Mouse (Mus musculus) left cerebral cortex, postnatal 36 days (tissue): ENCODE data around the gene Olfr1495. TPM values are rescaled to one million over a fixed set of nuclear protein-coding genes. Genes with fewer than 3 reads are reported as not detected.
"Not testable (repeated sequence)": the region's sequence is repeated elsewhere in the genome, so short reads cannot be mapped to it uniquely, and the experiment has no call there.

Experiments used
- DNase-seq, 2 experiments: peaks; one replicate each; pipeline ENCODE4 v3.0.0; 2021 to 2022; ENCODE audit warnings: low spot score in 2 of 2, mixed read lengths in 1 of 2
- intact Hi-C: fragments of 180-260 bp; cut with DNase I; formaldehyde crosslinking; loops from one replicate; pipeline ENCODE4 v1.15.1; 2025
- total RNA-seq, 2 experiments: library from RNA; stranded (reverse); gene quantifications; 2 replicates each; pipeline ENCODE4 v1.2.3; 2021

The Olfr1495 gene
- total RNA-seq = not detected

- intact Hi-C loops = no loop called here
- DNase-seq = no peak
These were observed at the start of gene Olfr1495 for GRCm38 (mm10) chr19:13764306-13764705. TSS of gene Olfr1495 (plus strand) at chr19:13764606.

GRCm38 (mm10) chr19:13722978-13723377 lies 41.4 kb upstream of the Olfr1495 start, which contains the start of gene Olfr1493-ps1:
TSS of gene Olfr1493-ps1 (plus strand) at chr19:13723278.
- intact Hi-C loops = no loop called here

DNA sequence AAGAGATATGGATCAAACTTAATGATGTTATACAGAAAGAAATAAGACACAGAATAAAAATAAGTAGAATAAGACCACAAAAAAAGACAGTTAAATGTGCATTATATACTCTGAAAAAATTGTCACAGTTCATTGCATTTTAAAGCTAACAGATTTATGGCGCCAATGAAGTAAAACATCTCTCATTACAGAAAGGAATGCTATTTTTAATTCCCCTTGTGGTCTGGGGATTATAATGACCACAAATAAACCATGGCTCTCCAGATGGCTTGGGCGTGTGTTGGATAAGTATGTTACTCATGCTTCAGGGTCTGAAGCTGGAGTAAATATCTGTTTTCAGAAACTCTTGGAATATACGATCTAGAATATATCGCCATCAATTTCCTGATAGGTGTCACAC lies 25.0 kb upstream of the Olfr1495 start, which contains the start of gene Olfr1494:
Gene Olfr1494, plus strand, starts transcription at position 301 of the 400 bp plus-strand sequence.
- DNase-seq = no peak
- intact Hi-C loops = no loop called here

More at GRCm38 (mm10) chr19:13722978-13723377, 41.4 kb upstream of the Olfr1495 start, which contains the start of gene Olfr1493-ps1:
- DNase-seq = no peak

DNA sequence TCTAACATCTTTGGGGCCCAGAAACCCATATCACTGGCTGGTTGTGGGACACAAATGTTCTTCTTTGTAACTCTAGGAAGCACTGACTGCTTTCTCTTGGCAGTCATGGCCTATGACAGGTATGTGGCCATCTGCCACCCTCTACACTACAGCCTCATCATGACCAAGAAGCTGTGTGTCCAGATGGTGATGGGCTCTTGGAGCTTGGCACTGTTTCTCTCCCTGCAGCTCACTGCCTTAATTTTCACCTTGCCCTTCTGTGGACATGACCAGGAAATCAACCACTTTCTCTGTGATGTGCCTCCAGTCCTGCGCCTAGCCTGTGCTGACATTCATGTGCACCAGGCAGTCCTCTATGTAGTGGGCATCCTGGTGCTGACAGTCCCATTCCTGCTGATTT lies 15.0 kb upstream of the Olfr1495 start:
- intact Hi-C loops = no loop called here
- DNase-seq = no peak

DNA sequence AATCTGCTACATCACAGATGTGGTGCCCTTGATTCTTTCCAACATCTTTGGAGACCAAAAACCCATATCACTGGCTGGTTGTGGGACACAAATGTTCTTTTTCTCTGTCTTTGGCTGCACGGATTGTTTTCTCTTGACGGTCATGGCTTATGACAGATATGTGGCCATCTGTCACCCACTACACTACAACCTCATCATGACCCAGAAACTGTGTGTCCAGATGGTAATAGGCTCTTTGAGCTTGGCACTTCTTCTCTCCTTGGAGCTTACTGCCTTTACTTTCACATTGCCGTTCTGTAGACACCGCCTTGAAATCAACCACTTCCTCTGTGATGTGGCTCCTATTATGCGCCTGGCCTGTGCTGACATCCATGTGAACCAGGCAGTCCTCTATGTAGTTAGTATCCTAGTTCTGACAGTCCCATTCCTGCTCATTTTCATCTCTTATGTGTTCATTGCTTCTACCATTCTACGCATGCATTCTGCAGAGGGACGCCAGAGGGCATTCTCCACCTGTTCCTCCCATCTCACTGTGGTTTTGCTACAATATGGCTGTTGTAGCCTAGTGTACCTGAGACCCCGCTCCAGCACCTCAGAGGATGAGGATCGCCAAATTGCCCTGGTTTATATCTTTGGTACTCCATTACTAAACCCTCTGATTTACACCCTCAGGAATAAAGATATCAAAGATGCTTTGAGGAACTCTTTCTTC lies 4.3 kb downstream of the Olfr1495 start:
- no peak for DNase-seq
- intact Hi-C loops = no loop called here

- DNase-seq = no peak
- intact Hi-C loops = no loop called here
These were observed 13.2 kb downstream of the Olfr1495 start, which contains the start of gene Olfr1496 for GRCm38 (mm10) chr19:13777578-13777977. TSS of gene Olfr1496 (plus strand) at chr19:13777878.

DNA sequence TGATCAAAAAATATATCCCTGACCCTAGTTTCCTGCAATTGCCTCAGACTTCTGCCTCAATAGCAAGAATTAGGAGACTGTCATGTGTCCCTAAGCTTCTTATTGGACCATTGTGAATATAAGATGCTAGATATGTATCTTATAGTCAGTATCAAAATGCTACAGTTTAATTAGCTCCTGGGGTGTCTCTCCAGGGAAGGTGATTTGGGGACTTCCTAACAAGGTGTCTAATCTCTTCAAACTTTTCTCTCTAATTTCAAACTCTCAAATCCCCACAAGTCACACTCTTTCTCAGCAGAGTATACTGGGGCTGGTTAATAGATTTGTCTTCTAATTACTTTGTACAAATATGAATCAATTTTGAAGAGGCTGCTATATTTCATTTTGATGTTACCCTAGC lies 33.7 kb downstream of the Olfr1495 start, which contains the start of gene Olfr1497:
Gene Olfr1497, minus strand, starts transcription at position 101 of the 400 bp plus-strand sequence.
- no peak for DNase-seq
- intact Hi-C loops = no loop called here

DNA sequence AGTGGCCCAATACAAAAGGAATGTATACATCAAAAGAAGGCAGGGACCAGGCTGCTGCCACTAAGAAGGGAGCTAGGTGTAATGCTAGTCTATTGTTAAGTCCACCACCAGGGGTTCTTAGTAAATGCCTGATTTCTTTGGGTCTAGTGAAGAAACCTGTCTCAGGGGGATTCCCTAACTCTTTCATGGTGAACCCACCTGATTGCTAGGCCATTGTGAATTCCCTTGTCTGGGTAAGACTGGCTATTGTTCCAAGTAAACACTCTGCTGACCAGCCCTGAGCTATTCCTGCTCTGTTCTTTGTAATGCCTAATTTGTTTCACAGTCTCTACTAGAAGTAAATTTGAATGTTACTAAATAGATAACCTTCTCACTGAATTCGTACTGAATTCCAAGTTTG lies 41.1 kb downstream of the Olfr1495 start:
- DNase-seq, intact Hi-C loops: not testable (repeated sequence)

GRCm38 (mm10) chr19:13812823-13813222 lies 48.4 kb downstream of the Olfr1495 start:
- intact Hi-C loops = no loop called here
- no peak for DNase-seq

GRCm38 (mm10) chr19:13818827-13819226 lies 54.4 kb downstream of the Olfr1495 start:
- no peak for DNase-seq
- intact Hi-C loops = no loop called here

DNA sequence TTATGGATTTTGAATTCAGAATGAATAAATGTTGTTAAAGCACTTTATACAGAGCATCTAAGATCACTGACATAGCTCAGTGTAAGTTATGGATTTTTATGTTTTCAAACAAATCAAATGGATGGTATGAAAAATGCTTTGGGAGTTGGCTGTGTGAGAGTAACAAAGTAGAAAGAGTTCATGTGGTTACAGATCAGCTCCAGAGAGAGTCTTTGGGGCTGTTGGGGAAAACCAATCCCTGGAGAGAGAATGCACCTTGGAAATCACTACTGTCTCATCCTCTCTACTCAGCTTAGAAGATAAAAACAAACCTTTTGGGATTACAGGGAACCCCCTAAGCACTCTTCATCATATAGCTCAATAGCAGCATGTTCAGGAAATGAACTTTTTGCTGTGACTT lies 54.9 kb downstream of the Olfr1495 start, which contains the start of gene Olfr1499:
Gene Olfr1499, minus strand, starts transcription at position 101 of the 400 bp plus-strand sequence.
- intact Hi-C loops = no loop called here
- no peak for DNase-seq

Other genes with a start within 250 kb of the Olfr1495 start
- not detected for gene Olfr1480, start 236.7 kb upstream of the Olfr1495 start, total RNA-seq
- gene Olfr1484, start 181.1 kb upstream of the Olfr1495 start, total RNA-seq = not detected
- gene Olfr1487, start 147.2 kb upstream of the Olfr1495 start, total RNA-seq = not detected
- gene Olfr1489, start 133.0 kb upstream of the Olfr1495 start, total RNA-seq = not detected
- not detected for gene Olfr1490, start 113.5 kb upstream of the Olfr1495 start, total RNA-seq
- not detected for gene Olfr1491, start 67.3 kb upstream of the Olfr1495 start, total RNA-seq
- not detected for gene Olfr1493-ps1, start 41.3 kb upstream of the Olfr1495 start, total RNA-seq
- gene Olfr1494, start 24.9 kb upstream of the Olfr1495 start, total RNA-seq = not detected
- not detected for gene Olfr1496, start 13.3 kb downstream of the Olfr1495 start, total RNA-seq
- not detected for gene Olfr1497, start 33.6 kb downstream of the Olfr1495 start, total RNA-seq
- gene Olfr1499, start 54.8 kb downstream of the Olfr1495 start, total RNA-seq = not detected
- not detected for gene Olfr1500, start 65.9 kb downstream of the Olfr1495 start, total RNA-seq
- gene Olfr1501, start 86.1 kb downstream of the Olfr1495 start, total RNA-seq = not detected
- gene Olfr1502, start 97.2 kb downstream of the Olfr1495 start, total RNA-seq = not detected
- gene Olfr1504, start 133.3 kb downstream of the Olfr1495 start, total RNA-seq = not detected
- gene Olfr1505, start 148.9 kb downstream of the Olfr1495 start, total RNA-seq = not detected